10 mouse cellular contexts compared by ENCODE assay signal in genomic region chr9:78428185-78428584, GRCm38 (mm10). TPM values are rescaled to one million over a fixed set of nuclear protein-coding genes. Genes with fewer than 3 reads are reported as not detected.
A peak's percentile ranks its signal among the peaks of the same experiment; 100 is the strongest.
DNase-seq lines count a peak whose midpoint lies in the region; ATAC-seq lines count a peak whose summit lies in the region.
"Had no signal": no experiment of that assay in that cellular context is flagged by ENCODE, and none has a peak within 500 bp of the region (broad histone marks: within the 10 kb centered on the region; RNA-seq: fewer than 3 reads in every experiment).

No protein-coding gene starts in this region.

- DNase-seq in kidney, adult 11 months: no peak
- peak; percentile 52 to 59 for DNase-seq in B cell, adult 2 months
- peak; percentile 8 for DNase-seq in brain, adult 2 months (ENCODE audit: low read depth, low spot score)
- no peak for DNase-seq in frontal cortex, postnatal 14 days (ENCODE audit: low spot score in 2 of 2)
- DNase-seq in right cerebral cortex, postnatal 25 days: no peak
- DNase-seq in kidney, adult 8-10 months: no peak

- no peaks in the 10 kb centered on the region for H3K27me3 ChIP-seq in kidney, embryonic 14.5 days (ENCODE audit: control insufficient read depth, insufficient read depth, low read length)
- H3K27me3 ChIP-seq: midbrain, embryonic 15.5 days had no signal

- H3K27ac ChIP-seq in kidney, embryonic 14.5 days (ENCODE audit: low read depth, low read length): no peak overlapping the region
- peak overlapping the region; percentile 62 for H3K27ac ChIP-seq in macrophage
- H3K27ac ChIP-seq: midbrain, embryonic 15.5 days had no signal

- H3K9ac ChIP-seq in kidney, embryonic 14.5 days (ENCODE audit: low read depth, low read length): no peak overlapping the region
- H3K9ac ChIP-seq: midbrain, embryonic 15.5 days had no signal

- H3K79me2 ChIP-seq in macrophage (ENCODE audit: inconsistent target): no peaks in the 10 kb centered on the region

- no peak overlapping the region for H3K4me2 ChIP-seq in kidney, embryonic 14.5 days (replicated peaks; ENCODE audit: low read depth, low read length)

- H3K36me3 ChIP-seq in kidney, embryonic 14.5 days (ENCODE audit: control insufficient read depth, insufficient read depth, low read length): no peaks in the 10 kb centered on the region
- H3K36me3 ChIP-seq in macrophage (ENCODE audit: inconsistent target): peaks cover 18% of the 10 kb centered on the region; the same call in 1 of the 2 replicates
- H3K36me3 ChIP-seq: midbrain, embryonic 15.5 days had no signal

- whole genome bisulfite sequencing in kidney, embryonic 14.5 days: 56% methylated on average over 6 of the region's 6 CpGs
- 37% methylated on average over 6 of the region's 6 CpGs for WGBS in macrophage (ENCODE audit: missing documents)

- H3K4me1 ChIP-seq in kidney, embryonic 14.5 days (ENCODE audit: control insufficient read depth, insufficient read depth, low read length): no peaks in the 10 kb centered on the region
- H3K4me1 ChIP-seq: midbrain, embryonic 15.5 days had no signal

- no peaks in the 10 kb centered on the region for H3K9me3 ChIP-seq in kidney, embryonic 14.5 days (ENCODE audit: control insufficient read depth, low read length)
- H3K9me3 ChIP-seq: midbrain, embryonic 15.5 days had no signal

- ATAC-seq in kidney, embryonic 14.5 days (ENCODE audit: low FRiP score, low TSS enrichment): peak; percentile 43; the same call in 1 of the 2 replicates

- no peak overlapping the region for H3K4me3 ChIP-seq in kidney, embryonic 14.5 days (ENCODE audit: low read length)
- no peak overlapping the region for H3K4me3 ChIP-seq in macrophage (ENCODE audit: inconsistent target)

RNA-seq across cellular contexts. Expression of gene Cgas, which starts 14.9 kb away (rescaled TPM):
- polyA plus RNA-seq in kidney, embryonic 14.5 days (2014; fragmentation: Nextera tagmentation; extraction: Ambion mirVana): 1.9 and 2.2 TPM in 2 replicates
- total RNA-seq in macrophage (2018; cell fraction: chromatin; rRNA removed): 10 to 100 TPM in 25 of 26 experiments, 1 to 10 TPM in 1; 9.5 to 88.0 (median 26.2) TPM
- total RNA-seq in macrophage (2018; cell fraction: cytosol; rRNA removed): 10 to 100 TPM in 7 of 26 experiments, 1 to 10 TPM in 19; 4.8 to 17.4 (median 9.1) TPM
- 10 to 100 TPM; 13.8 to 74.0 (median 27.1) TPM for total RNA-seq in macrophage (2018; cell fraction: nucleus; rRNA removed)
- 7.4 to 14.0 TPM (median 7.6 TPM) in 3 replicates for polyA plus RNA-seq in macrophage (2018)

RNA-seq across cellular contexts. Expression of gene Mto1, which starts 19.8 kb away (rescaled TPM):
- 21.5 and 29.3 TPM in 2 replicates for polyA plus RNA-seq in kidney, embryonic 14.5 days (2014; fragmentation: Nextera tagmentation; extraction: Ambion mirVana)
- total RNA-seq in macrophage (2018; cell fraction: chromatin; rRNA removed): 100 to 1,000 TPM in 7 of 26 experiments, 10 to 100 TPM in 19; 34.7 to 125 (median 77.7) TPM
- 10 to 100 TPM in 19 of 26 experiments, 1 to 10 TPM in 7; 7.1 to 16.2 (median 12.1) TPM for total RNA-seq in macrophage (2018; cell fraction: cytosol; rRNA removed)
- 10 to 100 TPM; 17.7 to 63.0 (median 34.4) TPM for total RNA-seq in macrophage (2018; cell fraction: nucleus; rRNA removed)
- 14.3 to 17.0 TPM (median 16.3 TPM) in 3 replicates for polyA plus RNA-seq in macrophage (2018)

RNA-seq across cellular contexts. Expression of gene Gm17324, which starts 20.4 kb away (rescaled TPM):
- polyA plus RNA-seq in kidney, embryonic 14.5 days (2014; fragmentation: Nextera tagmentation; extraction: Ambion mirVana): 0.46 and 0.58 TPM in 2 replicates
- total RNA-seq in macrophage (2018; cell fraction: chromatin; rRNA removed): under 1 TPM in 1 of 26 experiments, not detected in 25; 0.85 TPM
- total RNA-seq in macrophage (2018; cell fraction: cytosol; rRNA removed): under 1 TPM in 7 of 26 experiments, not detected in 19; 0.15 to 0.29 (median 0.19) TPM
- total RNA-seq in macrophage (2018; cell fraction: nucleus; rRNA removed): 1 to 10 TPM in 2 of 26 experiments, under 1 TPM in 2, not detected in 22; 0.75 to 1.2 (median 0.94) TPM
- not detected in 3 replicates for polyA plus RNA-seq in macrophage (2018)
- total RNA-seq: heart, postnatal 25 days had no signal

RNA-seq across cellular contexts. Expression of gene Ddx43, which starts 32.6 kb away (rescaled TPM):
- polyA plus RNA-seq in kidney, embryonic 14.5 days (2014; fragmentation: Nextera tagmentation; extraction: Ambion mirVana): 0.34 and 0.41 TPM in 2 replicates
- total RNA-seq in macrophage (2018; cell fraction: chromatin; rRNA removed): not detected
- under 1 TPM in 1 of 26 experiments, not detected in 25; 0.04 TPM for total RNA-seq in macrophage (2018; cell fraction: cytosol; rRNA removed)
- under 1 TPM in 1 of 26 experiments, not detected in 25; 0.23 TPM for total RNA-seq in macrophage (2018; cell fraction: nucleus; rRNA removed)
- not detected in 3 replicates for polyA plus RNA-seq in macrophage (2018)
- total RNA-seq: heart, postnatal 25 days had no signal

RNA-seq across cellular contexts. Expression of gene Ooep, which starts 49.7 kb away (rescaled TPM):
- 2.1 and 2.2 TPM in 2 replicates for polyA plus RNA-seq in kidney, embryonic 14.5 days (2014; fragmentation: Nextera tagmentation; extraction: Ambion mirVana)
- not detected for total RNA-seq in macrophage (2018; cell fraction: chromatin; rRNA removed)
- not detected for total RNA-seq in macrophage (2018; cell fraction: cytosol; rRNA removed)
- not detected for total RNA-seq in macrophage (2018; cell fraction: nucleus; rRNA removed)
- polyA plus RNA-seq in macrophage (2018): not detected in 3 replicates
- total RNA-seq: heart, postnatal 25 days had no signal

Comparison
In these comparisons a context has a peak if more than half of its experiments do, and no peak if none do; other contexts are left out.
1. DNase-seq: peak in B cell, adult 2 months (2 of 2) and brain, adult 2 months (single experiment); none in kidney, adult 11 months (single experiment), frontal cortex, postnatal 14 days (0 of 2), right cerebral cortex, postnatal 25 days (single experiment) and kidney, adult 8-10 months (0 of 2).